Mouse (Mus musculus): ENCODE results near the gene Pik3c2g. TPM values are rescaled to one million over a fixed set of nuclear protein-coding genes. Genes with fewer than 3 reads are reported as not detected.

Pik3c2g gene
- polyA plus RNA-seq, 1 experiment: not detected

DNA sequence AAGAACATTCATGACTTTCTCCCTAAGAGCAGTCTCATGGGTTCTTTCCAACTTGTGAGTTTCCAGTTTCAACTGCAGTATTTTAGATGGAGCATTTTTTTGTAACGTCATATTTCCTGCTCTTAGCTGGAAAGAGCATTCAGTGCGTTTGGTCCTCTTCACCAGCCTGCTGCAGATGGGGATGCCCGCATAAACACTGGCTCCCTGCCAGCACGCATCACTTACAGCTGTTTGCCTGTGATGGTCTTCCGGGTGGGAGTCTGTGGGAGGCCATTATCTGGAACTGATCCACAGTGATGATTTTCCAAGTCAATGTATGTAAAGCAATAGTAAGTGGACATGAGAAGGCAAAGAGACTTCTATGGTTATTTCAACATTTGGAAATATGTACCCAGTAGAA lies 151.3 kb downstream of the Pik3c2g start:
- Histone ChIP-seq H3ac (ENCODE audit: control insufficient read depth, insufficient read length) (no peak overlapping the region), H3K27me3 (ENCODE audit: control insufficient read depth, insufficient read depth, insufficient read length) (no peaks in the 10 kb centered on the region), H3K4me3 (no peak overlapping the region), H3K79me2 (ENCODE audit: control insufficient read depth, insufficient read depth) (no peaks in the 10 kb centered on the region), H3K36me3 (ENCODE audit: control insufficient read depth, insufficient read depth) (no peaks in the 10 kb centered on the region), H3K4me2 (ENCODE audit: low read depth) (no peak overlapping the region)
- no peak for TF ChIP-seq USF1 (IDR thresholded peaks at IDR 0.05; ENCODE audit: low read depth)
- TF ChIP-seq POLR2AphosphoS2 (IDR thresholded peaks at IDR 0.05; ENCODE audit: insufficient read length, low read depth): no peak
- no peak for TF ChIP-seq MYOG (IDR thresholded peaks at IDR 0.05; ENCODE audit: control insufficient read depth in 1 of 3, insufficient read depth in 1 of 3, insufficient read length in 2 of 3, low read depth in 2 of 3)
- no peak for TF ChIP-seq E2F4 (IDR thresholded peaks at IDR 0.05; ENCODE audit: insufficient read depth)
- no peak for TF ChIP-seq CEBPB (IDR thresholded peaks at IDR 0.05; ENCODE audit: insufficient read depth, poor library complexity, severe bottlenecking)
- no peak for TF ChIP-seq POLR2A (IDR thresholded peaks at IDR 0.05; ENCODE audit: insufficient read length, low read depth)
- no peak for TF ChIP-seq MAX (IDR thresholded peaks at IDR 0.05; ENCODE audit: low read depth)
- no peak for TF ChIP-seq MYOD1 (IDR thresholded peaks at IDR 0.05; ENCODE audit: control insufficient read depth in 1 of 3, insufficient read length in 2 of 3, low read depth in 2 of 3)
- TF ChIP-seq TCF12 (IDR thresholded peaks at IDR 0.05; ENCODE audit: insufficient read depth, poor library complexity, severe bottlenecking): no peak
- no peak for TF ChIP-seq SRF (IDR thresholded peaks at IDR 0.05; ENCODE audit: control insufficient read depth, insufficient read length, low read depth)
- TF ChIP-seq REST (IDR thresholded peaks at IDR 0.05; ENCODE audit: insufficient read depth, insufficient read length): no peak
- no peak for TF ChIP-seq TCF3 (IDR thresholded peaks at IDR 0.05; ENCODE audit: insufficient read length, low read depth)

DNA sequence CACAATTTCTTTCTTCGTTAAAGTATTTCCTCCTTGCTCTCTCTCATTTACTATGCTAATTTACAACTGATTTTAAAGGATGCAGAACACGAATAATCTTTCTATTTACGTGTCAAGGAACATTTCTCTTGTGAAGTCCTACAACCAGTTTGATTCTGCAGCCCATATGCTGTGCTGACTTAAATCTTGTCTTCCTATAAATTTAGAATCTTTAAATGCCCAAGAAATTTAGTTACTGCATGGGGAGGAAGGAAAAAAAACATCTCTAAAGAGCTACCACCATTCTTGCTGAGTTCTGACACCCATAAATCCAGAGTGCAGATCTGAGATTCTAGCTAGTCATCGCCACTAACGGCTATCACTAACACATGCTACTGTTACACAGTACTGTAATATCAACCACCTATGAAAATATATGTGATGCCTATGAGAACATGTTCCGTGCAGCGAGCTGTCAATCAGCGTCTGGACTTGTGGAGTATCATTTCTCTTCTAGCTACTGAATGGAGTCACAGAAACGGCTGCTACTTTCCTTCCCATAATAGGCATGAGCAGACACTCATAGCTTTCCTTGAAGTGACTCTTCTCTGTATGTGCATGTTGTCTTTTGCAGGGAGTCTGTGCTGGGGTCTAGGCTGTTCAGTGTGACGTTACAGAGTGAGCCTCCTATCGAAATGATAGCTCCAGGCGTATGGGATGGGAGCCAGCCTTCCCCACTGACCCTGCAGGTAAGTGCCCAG lies 155.8 kb downstream of the Pik3c2g start:
- Histone ChIP-seq H3K4me3 (no peak overlapping the region), H3K79me2 (ENCODE audit: control insufficient read depth, insufficient read depth) (no peaks in the 10 kb centered on the region), H3K4me2 (ENCODE audit: low read depth) (no peak overlapping the region), H3K36me3 (ENCODE audit: control insufficient read depth, insufficient read depth) (no peaks in the 10 kb centered on the region), H3ac (ENCODE audit: control insufficient read depth, insufficient read length) (no peak overlapping the region), H3K27me3 (ENCODE audit: control insufficient read depth, insufficient read depth, insufficient read length) (no peaks in the 10 kb centered on the region)
- TF ChIP-seq MYOD1 (IDR thresholded peaks at IDR 0.05; ENCODE audit: control insufficient read depth in 1 of 3, insufficient read length in 2 of 3, low read depth in 2 of 3) (no peak), USF1 (IDR thresholded peaks at IDR 0.05; ENCODE audit: low read depth) (no peak), TCF3 (IDR thresholded peaks at IDR 0.05; ENCODE audit: insufficient read length, low read depth) (no peak), MAX (IDR thresholded peaks at IDR 0.05; ENCODE audit: low read depth) (no peak), CEBPB (IDR thresholded peaks at IDR 0.05; ENCODE audit: insufficient read depth, poor library complexity, severe bottlenecking) (no peak), REST (IDR thresholded peaks at IDR 0.05; ENCODE audit: insufficient read depth, insufficient read length) (no peak), POLR2A (IDR thresholded peaks at IDR 0.05; ENCODE audit: insufficient read length, low read depth) (no peak), E2F4 (IDR thresholded peaks at IDR 0.05; ENCODE audit: insufficient read depth) (no peak), POLR2AphosphoS2 (IDR thresholded peaks at IDR 0.05; ENCODE audit: insufficient read length, low read depth) (no peak), SRF (IDR thresholded peaks at IDR 0.05; ENCODE audit: control insufficient read depth, insufficient read length, low read depth) (no peak), TCF12 (IDR thresholded peaks at IDR 0.05; ENCODE audit: insufficient read depth, poor library complexity, severe bottlenecking) (no peak), MYOG (IDR thresholded peaks at IDR 0.05; ENCODE audit: control insufficient read depth in 1 of 3, insufficient read depth in 1 of 3, insufficient read length in 2 of 3, low read depth in 2 of 3) (no peak)

DNA sequence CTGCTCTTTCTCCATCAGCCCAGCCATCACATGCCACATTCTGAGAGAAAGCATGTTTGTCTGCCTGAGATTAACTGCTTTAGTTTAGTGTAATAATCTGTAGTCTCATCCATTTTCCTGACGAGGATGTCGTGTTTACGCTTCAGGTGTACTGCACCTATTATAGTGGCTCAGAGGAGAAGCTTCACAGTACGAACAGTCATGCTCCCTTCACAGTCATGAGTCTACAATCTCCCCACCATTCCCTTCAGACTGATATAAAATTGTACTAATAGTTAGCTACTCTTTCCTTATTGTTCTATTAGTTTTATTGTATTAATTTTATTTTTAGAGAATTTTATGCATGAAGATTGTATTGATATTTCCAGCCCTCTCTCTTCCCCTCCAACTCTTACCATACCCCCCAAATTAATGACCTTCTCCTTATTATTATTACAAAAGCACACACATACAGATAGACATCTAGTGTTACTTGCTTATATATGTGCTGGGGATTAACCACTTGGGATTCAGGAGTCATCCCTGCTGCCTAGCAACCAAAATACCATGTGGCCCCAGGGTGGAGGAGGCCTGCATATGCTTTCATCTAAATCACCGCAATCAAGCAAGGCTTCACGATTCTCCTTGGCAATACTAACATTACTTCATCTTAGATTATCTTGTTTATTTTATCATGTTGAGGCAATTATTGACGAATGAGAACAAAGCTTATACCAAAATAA lies 159.9 kb downstream of the Pik3c2g start:
- Histone ChIP-seq H3K4me2 (ENCODE audit: low read depth) (no peak overlapping the region), H3K4me3 (no peak overlapping the region), H3ac (ENCODE audit: control insufficient read depth, insufficient read length) (no peak overlapping the region)

DNA sequence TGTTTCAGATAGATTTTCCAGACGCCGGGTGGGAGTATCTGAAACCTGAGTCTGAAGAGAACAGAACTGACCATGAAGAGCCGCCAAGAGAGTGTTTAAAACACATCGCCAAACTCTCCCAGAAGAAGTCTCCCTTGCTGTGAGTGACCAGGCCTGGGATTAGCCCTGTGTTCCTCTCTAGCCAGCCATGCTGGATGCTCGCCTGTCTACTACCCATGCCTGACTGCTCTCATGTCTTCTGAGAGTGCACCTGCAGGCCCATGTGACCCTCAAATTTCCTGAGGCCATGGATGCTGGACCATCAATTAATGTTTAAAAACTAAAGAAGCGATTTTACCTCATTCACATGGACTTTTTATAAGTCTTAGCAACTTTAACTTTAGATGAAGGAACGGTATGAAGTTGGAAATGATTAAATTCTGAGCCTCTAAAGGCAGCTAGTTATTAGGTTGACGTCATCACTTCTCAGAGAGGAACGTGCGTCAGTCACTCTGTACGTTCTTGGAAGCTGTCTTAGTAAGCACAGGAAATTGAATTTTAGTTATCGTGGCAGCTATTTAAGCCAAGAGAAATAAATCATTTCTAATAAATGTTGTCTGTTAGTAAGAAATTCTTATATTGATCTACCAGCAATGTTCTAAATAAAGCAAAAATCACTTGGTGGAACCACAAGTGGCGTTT lies 161.2 kb downstream of the Pik3c2g start:
- Histone ChIP-seq H3ac (ENCODE audit: control insufficient read depth, insufficient read length) (no peak overlapping the region), H3K4me3 (no peak overlapping the region), H3K4me2 (ENCODE audit: low read depth) (no peak overlapping the region), H3K27me3 (ENCODE audit: control insufficient read depth, insufficient read depth, insufficient read length) (no peaks in the 10 kb centered on the region), H3K79me2 (ENCODE audit: control insufficient read depth, insufficient read depth) (no peaks in the 10 kb centered on the region), H3K36me3 (ENCODE audit: control insufficient read depth, insufficient read depth) (no peaks in the 10 kb centered on the region)
- TF ChIP-seq SRF (IDR thresholded peaks at IDR 0.05; ENCODE audit: control insufficient read depth, insufficient read length, low read depth) (no peak), TCF3 (IDR thresholded peaks at IDR 0.05; ENCODE audit: insufficient read length, low read depth) (no peak), MAX (IDR thresholded peaks at IDR 0.05; ENCODE audit: low read depth) (no peak), CEBPB (IDR thresholded peaks at IDR 0.05; ENCODE audit: insufficient read depth, poor library complexity, severe bottlenecking) (no peak), TCF12 (IDR thresholded peaks at IDR 0.05; ENCODE audit: insufficient read depth, poor library complexity, severe bottlenecking) (no peak), USF1 (IDR thresholded peaks at IDR 0.05; ENCODE audit: low read depth) (no peak), REST (IDR thresholded peaks at IDR 0.05; ENCODE audit: insufficient read depth, insufficient read length) (no peak), E2F4 (IDR thresholded peaks at IDR 0.05; ENCODE audit: insufficient read depth) (no peak)

More for the DNA sequence above, 159.9 kb downstream of the Pik3c2g start:
- H3K27me3 ChIP-seq (ENCODE audit: control insufficient read depth, insufficient read depth, insufficient read length): no peaks in the 10 kb centered on the region
- H3K36me3 ChIP-seq (ENCODE audit: control insufficient read depth, insufficient read depth): no peaks in the 10 kb centered on the region
- H3K79me2 ChIP-seq (ENCODE audit: control insufficient read depth, insufficient read depth): no peaks in the 10 kb centered on the region
- TF ChIP-seq REST (IDR thresholded peaks at IDR 0.05; ENCODE audit: insufficient read depth, insufficient read length): no peak
